Mouse (Mus musculus) cerebellum, adult 18-20 months (tissue): Measurements from ENCODE around the gene Zcchc2.

Experiments used
- DNase-seq, 2 experiments: peaks; one replicate each; pipeline ENCODE4 v3.0.0; 2021

The Zcchc2 gene

DNA sequence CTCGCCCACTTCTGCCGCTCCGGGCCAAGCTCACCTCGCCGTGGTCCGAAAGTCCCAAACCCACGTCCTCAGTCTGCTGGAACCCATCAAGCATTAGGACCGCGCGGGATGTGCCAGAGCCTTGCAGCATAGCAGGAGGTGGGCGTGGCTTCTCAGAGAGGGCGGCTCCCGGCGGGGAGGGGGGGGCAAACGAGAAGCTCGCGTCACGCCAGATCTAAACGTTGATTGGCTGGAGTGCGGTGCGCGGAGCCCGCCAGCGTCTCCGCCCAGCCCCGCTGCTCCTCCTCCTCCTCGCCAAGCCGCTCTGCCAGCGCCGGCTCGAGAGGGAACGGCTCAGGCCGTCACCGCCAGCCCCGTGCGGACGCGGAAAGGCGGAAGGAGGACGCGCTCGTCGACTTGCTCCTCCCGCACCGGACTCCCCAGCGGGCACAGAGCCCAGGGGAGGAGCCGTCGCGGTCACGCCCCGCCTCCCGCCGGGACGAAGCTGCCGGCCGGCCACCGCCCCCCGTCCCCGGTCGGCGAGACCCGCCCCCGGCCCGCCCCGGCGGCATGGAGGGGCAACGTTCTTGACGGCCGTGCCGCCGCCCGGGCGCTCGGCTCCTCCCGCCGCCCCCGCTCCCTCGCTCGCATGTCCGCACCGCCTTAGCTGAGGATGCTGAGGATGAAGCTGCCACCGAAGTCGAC lies at the start of gene Zcchc2:
Gene Zcchc2, plus strand, starts transcription at position 269 of the 684 bp plus-strand sequence.
- peak; percentile 99 for DNase-seq

DNA sequence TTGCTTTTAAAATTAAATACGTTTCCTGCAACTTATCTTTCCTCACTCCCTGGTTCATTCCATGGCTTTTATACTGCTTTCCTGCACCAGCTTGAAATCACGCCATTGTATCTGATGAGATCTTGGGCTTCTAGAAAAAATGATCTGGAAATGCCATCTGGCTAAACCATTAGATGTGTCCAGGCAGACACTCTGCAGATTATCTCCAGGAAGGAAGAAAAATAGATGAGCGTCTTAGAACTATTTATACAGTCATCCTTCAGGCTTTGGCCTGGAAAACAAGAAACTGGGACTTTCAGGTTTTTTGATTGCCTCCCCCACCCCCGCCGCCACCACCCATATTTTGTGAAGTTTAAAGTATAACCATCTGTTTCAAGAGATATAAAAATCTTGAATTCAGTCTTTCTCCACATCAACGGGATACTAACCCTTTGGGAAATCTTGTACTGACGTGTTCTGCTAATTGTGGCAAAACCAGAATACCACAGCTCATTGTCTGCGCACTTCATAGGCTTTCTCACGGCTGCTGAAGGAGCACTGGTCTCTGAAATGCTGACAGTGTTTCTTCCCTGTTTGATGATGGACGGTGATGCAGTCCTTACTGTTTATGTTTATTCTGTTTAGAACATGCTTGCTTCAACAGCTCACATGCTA lies 45.2 kb upstream of the Zcchc2 start:
- DNase-seq = no peak

DNA sequence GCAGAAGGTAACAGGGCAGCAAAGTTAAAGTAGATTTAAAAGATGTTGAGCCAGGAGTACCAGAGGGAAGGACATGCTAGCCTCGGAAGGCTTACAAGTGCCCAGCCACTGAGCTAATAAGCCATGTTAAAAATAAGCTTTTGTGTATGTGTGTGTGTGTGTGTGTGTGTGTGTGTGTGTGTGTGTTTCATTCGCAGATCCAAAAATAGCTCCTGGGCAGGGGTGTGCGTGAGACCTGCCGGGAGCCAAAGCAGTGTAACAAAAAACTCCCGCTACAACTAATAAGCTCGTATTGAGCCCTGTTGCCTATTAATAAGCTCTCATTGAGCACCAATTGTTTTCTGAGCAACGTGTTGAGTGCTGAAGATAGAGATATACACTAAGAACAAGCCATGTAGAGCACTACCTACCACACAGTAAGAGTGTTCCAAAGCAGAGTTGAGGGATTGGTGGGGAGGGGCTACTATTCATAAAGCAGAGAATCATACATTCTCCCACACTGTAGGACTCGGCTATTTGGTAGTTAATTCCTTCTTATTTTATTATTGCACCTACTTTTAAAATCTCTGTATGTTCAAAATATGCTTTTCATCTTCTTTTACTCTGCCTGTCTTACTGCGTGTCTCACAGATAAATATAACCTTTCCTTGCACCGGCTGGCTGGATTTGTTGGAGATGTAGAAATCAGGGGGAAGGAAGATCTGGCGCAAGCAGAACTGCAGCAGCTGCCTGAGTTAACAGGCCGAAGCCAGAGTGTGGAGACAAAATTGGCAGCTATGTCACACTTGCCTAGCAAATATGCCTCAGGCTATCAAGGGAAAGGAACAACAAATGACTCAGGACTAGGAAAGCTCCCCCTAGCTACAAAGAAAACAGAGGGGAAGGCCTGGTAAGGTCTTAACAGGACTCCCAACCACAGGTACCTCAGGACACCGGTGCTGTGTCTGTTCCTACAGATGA lies 43.3 kb upstream of the Zcchc2 start:
- DNase-seq = peak; percentile 10 to 19

DNA sequence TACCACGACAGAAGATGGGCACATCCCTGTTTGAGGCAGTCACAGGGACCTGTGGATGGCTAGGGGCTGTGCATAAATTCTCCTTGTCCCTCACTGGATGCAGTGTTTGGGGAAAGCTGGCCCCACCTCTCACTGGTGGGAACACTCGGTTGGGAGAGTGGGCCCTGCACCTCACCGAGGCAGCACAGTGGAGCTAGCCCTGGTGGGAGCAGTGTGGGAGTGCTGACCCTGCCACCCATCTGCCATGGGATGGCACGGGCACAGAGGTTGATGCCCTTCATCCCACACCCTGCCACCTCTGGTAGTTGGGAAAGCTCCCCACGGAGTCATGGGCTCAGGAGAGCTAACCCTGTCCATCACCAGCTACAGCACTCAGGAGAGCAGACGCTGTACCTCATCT lies 41.9 kb upstream of the Zcchc2 start:
- DNase-seq = no peak

DNA sequence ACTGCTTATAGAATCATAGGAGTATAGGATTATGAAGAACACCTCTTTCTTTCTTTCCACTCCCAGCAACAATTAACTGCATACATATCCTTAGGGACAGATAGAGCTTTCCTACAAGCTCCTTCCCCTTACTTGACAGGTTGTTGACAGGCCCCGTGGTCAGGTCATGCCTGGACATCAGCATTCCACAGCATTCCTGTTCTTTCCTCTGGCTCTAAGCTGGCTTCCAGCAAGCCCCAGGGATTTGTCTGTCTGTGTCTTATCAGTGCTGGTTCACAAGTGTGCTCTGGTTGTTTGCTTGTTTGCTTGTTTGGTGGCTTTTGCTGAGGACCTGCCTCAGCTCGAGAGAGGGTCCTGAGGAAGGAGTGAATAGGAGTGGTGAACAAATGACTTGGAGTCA lies 36.6 kb upstream of the Zcchc2 start:
- no peak for DNase-seq

DNA sequence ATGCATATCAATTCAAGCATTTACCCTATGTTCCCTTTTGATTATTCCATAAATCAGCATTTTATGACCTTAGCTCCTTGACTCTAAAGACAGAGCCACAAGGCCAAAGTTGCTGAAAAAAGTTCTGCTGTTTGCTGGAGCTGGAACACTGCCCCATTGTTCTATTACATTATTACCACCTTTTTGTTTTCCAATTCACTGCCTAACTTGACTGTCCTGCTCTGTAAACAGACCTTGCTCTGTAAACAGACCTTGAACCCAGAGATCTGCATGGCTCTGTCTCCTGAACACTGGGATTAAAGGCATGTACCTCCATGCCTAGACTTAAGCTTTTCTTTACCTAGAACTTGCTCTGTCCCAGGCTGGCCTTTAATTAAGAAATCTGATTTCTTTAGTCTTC lies 36.2 kb upstream of the Zcchc2 start:
- DNase-seq = no peak

DNA sequence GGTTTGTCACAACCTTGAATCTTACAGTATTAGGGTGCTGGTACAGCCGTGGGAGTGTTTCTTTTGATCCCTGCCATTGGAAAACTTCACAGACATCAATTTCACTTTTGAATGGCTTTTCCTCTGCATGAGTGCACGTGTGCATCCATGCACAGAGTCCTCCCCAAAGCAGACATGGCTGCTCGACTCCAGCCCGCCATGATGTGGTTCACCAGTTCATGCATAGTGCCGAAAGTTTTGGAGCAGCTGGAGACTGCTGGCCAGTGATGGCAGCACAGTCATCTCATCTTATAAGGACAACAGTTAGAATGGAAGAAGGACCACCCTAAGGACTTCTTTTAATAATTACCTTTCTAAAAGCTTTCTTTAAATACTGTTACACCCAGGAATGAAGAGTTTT lies 34.1 kb upstream of the Zcchc2 start:
- no peak for DNase-seq

DNA sequence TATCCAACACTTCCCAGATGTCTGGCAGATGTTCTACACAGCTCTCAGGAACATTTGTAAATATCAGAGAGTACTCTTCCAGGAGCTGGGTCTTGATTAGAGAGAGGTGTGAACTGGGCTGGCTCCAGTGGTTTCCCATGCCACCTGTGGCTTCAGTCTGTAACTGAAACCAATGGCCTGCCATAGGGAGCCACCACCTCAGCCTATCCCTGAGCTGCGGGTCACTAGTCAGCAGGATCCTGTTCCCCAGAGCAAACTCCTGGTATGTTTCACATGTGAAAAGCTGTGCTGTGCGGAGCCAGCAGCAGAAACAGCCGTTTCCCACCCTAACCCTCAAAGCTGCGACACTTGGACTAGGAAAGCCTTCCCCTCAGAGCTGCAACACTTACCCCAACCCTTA lies 28.7 kb upstream of the Zcchc2 start:
- no peak for DNase-seq

DNA sequence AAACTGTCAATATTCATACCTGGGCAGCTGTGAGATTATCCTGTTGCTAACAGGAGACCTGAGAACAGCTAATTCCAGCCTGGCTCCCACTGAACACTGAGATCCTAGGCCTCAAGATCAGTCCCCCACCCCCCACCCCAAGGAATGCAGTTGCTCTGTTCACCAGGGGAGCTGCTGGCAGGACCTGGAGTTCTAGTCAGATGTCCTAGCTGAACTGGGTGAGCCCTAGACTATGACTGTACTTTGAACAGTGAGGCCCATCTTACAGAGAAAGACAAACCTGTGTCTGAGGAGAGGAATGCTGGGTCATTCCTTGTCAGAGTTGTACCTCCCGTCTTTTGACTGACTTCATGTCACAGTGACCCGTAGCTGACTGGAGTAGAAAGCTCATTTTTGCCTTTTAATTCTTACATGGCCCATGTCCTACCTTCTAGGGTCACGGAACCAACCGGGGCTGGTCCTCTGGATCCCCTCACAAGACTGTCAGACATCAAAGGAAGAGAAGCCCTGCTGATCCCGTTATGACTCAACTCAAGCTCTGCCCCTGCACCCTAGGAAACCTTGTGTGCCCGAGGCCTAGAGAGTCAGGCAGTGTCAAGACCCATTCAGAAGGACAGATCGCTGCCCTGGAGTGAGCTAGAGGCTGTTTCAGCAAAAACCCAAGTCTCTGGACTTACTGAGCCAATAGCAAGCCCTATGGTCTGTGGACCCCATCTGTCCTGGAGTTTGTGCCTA lies 28.0 kb upstream of the Zcchc2 start:
- DNase-seq = no peak

DNA sequence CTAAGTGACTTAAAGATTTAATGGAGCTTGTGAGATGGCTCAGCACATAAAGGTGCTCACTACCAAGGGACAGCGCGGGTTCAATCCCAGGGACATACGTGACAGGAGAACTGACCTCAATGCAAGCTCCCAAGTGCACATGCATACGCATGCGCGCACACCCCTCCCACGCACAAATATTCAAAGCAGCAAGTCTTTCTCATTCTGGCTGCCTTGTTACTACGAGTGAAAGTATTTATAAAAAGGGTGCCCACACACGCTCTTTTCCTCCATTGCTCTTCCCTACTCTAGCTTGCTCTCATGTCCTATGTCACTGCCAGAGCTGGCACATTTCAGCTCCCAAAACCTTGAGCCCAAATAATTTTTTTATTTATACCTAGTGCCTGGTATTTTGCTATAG lies 27.4 kb upstream of the Zcchc2 start:
- DNase-seq = no peak

DNA sequence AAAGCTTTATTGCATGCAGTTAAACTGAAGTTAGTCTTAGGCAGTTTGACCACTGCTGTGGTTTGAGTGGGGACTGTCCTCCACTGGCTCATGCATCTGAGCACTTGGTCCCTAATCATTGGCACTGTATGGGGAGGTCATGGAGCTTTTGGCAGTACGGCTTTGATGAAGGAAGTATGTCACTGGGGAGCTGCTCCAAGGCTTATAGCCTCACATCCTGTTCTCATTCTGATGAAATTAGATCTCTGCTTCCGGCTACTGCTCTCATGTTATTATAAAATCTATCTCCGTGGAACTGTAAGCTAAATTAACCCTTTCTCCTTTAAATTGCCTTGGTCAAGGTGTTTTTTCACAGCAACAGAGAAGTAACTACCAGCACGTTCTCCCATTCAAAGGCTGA lies 25.7 kb upstream of the Zcchc2 start:
- DNase-seq = no peak

DNA sequence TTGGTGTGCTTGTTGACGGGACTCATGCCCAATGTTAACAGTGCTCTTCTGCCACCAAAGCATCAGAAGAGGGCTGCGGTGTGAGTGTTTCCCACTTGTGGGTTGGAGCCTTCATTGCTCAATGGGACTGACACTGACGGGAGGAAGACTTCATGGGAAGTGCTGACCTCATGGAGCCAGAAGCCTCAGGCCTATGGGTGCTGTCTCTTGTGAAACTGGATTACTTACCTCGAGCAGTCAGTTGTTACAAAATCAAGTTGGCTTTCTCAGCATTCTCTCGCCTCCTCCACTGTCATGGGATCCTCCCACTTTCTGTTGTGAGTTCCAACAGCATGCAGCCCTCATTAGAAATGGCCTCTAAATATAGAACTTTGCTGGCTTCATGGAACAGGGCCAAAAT lies 25.0 kb upstream of the Zcchc2 start:
- DNase-seq = no peak

DNA sequence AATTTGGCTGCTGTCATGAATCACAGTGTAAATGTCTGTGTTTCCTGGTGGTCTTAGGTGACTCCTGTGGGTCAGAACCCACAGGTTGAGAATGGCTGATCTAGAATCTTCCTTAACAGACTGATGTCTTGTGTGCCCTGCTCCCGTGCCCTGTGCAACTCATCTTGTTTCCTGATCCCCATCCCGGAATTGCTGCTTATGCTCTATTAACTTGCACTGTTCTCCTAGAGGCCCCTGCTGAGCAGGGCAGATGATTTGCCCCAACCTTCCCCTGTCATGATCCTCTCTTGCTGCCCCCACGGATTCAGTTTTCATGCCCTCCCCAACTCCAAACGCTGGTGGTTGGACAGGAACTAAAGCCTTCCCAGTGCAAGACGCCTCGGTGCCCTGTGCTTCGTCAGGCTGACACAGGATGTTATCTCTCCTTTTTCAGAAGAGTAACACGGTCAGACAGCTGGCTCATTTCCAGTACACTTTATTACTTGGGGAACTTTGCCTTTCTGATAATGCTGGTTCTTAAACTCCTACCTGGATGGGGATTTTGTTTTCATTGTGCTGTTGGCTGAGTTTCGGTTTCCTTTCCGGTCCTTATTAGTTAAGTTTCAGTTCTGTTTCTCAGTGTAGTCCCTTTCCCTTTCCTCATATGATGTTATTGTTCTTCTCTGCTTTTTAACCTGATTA lies 18.6 kb upstream of the Zcchc2 start:
- no peak for DNase-seq

DNA sequence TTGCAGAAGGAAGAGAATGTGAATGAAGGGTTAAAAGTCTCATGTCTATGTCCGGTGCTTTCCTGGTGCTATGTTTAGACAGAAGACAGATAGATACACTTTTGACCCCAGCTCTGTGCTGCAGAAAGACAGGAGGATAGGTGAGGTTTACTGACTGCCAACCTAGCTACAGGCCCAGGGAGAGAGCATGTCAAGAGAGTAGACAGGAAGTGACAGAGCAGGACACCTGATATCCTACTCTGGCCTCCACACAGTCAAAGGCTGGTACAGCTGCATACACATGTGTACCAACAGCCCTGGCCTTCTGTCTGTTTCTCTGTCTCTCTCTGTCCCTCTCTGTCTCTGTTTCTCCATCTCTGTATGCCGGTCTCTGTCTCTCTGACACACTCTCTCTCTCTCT lies 16.2 kb upstream of the Zcchc2 start:
- DNase-seq = no peak

DNA sequence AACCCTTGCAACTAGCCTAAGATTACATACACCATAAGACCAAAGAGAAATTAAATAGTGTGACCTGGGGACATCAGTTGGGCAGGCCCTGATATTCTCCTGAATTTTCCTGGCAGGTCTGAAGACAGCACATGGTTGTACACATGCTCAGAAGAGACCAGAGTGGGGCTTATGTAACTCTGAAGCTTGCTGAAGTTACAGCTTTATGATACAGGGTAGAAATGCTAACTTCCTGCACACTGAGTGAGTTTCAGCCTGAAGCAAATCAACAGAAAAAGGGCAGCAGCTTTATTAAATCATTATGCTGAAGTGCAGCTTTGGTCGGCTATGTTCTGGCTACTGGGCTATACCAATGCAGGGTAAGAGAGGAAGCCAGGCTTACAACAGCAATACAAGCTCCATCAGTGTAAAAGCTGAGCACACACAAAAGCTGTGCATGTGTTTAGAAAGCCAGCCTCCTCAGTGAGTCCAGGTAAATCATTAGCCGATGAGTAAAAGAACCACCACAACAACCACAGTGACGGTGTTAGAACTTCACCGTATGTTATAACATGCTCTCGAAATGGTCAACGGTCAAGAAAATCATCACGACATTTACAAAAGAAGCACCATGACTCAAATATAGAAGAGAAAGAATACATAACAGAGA lies 12.6 kb upstream of the Zcchc2 start:
- no peak for DNase-seq

DNA sequence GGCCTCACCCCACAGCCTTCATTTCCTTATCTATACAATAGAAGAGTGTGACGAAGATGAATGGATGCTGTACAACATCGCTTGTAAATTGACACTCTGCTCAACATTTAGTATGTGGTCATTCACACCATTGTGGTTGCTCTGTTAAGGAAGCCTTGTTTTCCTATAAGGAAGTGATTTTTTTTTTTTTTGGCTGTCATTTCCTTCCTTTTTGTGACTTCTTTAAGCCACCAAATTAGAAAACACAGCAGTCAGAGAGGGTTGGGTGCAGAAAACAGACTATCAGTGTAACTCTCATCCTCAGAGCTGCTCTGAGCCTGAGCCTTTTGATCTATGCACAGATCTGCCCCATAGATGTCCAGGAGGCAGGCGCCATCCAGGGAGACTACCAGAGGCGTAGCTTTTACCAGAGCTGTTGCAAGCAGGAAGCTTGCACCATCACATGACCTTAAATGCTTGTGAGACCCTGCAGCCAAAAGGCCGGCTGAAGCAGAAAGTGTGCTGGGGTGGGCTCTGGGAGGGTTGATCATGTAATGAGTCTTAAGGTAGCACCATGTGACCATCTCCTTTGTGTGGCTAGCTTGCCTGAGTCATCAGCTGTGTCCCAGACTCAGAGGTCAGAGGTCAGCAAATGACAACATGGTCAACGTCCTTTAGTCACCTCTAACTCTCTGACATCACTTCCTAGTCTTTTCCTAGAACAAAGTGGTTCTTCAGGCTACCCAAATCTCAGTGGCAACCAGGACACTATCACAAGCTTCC lies 9.2 kb upstream of the Zcchc2 start:
- no peak for DNase-seq

DNA sequence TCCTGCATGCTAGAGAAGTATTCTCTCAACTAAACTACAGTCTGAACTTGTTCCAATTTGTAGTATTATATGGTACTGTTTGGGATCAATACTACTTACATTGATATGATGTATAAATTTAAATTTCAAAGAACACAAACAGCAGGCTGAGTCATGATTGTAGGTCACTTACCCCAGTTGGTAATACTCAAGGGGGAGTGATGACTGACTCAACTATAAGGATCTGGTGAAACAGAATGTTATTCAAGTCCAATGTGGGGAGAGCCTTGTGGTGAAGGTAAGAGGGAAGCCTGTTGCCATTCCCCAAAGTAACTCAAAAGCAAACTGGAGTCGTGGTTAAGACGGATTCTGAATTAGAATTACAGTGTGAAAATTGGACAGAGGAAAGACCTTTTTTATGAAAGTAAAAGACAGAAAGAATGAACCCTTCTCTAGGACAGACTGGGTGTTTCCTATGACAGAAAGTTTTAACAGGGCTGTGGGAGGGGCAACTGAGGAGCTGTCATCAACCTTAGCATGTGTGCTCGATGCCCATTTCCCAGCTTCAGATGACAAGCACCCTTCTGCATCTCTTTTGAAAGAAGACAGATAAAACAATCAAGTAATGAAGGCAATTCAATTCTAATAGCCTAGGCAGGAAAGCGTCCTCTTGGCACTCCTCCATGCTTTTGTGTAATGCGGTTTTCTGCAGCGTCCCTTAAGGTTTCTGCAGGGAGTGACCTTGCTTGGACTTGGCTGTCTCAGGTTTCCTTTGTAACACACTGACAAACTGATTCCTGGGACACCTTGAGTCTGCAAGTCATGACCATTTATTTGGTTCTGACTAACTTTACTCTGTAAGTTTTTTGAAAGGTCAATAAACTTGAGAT lies 7.5 kb upstream of the Zcchc2 start:
- no peak for DNase-seq

DNA sequence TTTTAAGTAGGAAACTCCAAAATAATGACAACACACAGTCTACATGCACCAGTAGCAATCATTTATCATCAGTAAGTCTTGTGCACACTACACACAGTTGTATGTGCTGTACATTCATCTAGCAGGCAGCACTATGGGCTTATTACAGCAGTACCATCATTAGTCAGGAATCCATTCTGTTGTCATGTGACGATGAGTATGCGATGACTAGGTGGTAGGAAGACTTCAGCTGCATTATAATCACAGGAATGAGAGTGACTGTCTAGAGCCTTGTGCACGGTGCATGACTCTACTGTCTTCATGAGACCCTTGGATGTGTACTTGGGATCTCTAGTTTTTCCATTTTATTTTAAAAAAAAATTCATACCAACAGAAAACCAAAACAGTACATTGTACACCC lies 6.0 kb upstream of the Zcchc2 start:
- no peak for DNase-seq

DNA sequence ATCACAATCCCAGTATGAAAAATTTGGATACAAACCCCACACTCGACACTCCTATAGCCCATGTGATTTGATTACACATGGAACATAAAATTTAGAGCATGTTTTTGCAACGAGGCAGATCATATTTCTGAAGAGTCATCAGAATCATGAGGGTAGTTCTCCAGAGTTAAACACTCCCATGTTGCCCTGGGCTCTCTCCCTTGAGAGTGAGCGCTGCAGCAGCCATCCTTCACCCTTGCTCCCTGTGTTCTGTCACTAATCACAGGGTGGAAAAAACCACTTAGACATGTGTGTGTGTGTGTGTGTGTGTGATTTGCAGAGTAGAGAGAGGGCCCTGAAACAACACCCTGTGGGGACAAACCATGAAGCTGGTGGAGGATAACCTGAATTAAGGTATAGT lies 2.0 kb upstream of the Zcchc2 start:
- no peak for DNase-seq
